Mouse (Mus musculus): ENCODE measurements around the gene Olfr135.

Gene Olfr135

DNA sequence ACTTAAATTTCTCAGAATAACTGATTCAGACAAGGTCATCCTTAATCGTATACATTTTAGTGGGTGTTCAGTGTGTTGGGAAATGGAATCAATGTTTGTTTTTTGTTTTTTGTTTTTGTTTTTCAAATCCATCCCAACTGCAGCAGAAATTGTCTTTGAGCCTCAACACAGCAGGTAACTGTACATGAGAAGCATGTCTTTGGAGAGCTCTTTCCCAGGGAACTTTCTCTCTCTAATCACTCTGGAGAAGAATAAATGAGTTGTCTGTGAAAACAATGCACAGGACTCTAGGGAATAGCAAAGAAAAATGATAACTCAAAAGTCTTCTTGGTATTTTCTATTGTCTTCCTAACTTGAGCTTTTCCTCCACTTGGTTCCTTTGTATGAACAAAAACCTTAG, at the start of gene Olfr135:
TSS of gene Olfr135 (plus strand) at position 301 of the 400 bp plus-strand sequence.
- in situ Hi-C loops (cut with MboI, MseI) = no loop called here

DNA sequence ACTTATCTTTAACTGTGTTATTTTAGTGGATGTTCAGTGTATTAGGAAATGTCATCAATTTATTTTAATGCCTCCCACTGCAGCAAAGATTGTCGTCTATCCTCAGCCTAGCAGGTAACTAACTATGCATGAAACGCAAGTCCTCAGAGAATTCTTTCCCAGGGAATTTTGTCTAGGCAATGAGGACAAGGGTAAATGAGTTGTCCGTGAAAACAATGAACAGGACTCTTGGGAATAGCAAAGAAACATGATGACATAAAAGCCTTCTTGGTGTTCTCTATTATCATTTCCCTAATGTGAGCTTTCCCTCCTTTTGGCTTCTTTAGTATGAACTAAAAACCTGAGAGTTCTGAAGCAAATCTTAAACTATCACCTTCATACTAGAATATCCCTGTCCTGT, 33.0 kb upstream of the Olfr135 start, which contains the start of gene Olfr134:
TSS of gene Olfr134 (plus strand) at position 301 of the 400 bp plus-strand sequence.
- in situ Hi-C loops (cut with MboI, MseI) = no loop called here
